Mouse (Mus musculus) telencephalon, adult 2 months (tissue): ENCODE results near the gene Fa2h.

ENCODE experiments used
- DNase-seq: peaks from one replicate; pipeline ENCODE4 v3.0.0-alpha.2; 2011; ENCODE audit warnings: low read depth, low spot score

Fa2h gene

DNA sequence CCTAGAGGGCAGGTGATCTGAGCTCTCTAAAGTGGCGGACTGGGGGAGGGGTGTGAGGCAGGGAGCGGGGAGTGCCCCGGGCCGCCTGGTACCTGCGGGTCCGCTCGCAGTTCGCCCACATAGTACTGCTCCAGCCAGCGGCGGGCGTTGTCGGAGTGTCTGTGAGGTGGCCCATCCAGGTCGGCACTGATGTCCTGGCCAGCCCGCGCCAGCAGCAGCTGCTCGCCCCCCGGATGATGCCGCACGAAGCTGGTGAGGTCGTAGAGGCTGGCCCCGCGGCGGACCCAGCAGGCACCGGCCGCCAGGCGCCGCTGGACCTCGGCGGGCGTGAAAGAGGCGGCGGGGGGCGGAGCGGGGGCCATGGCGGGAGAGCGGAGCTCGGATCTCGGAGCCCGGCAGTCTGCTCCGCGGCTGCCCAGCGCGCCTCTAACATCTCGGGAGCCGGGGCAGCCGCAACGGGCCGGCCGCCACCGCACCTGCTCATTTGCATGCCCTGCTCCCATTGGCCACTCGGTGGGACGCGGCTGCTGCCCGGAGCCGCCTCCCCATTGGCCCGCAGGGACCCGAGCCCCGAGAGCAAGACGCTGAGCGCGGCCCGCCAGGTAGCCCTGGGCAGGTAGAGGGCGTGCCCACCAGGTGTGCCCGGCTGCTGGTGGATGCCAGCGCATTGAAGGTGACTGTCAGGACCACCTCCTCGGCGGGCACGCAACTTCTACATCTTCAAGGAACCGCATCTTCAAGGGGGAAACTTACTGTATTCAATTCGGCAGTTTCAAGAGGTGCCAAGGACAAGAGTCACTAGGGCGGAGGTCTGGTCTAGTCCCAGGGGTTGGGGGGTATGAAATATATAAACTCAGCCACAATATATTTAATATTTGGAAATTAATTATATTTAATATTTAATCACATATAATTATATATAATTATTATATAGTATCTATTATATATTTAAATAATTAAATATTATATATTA, at the start of gene Fa2h:
Gene Fa2h (minus strand): TSS at position 434 of the 973 bp plus-strand sequence.
- DNase-seq, result peak; percentile 32

- DNase-seq, result peak; percentile 62
Measured at GRCm38 (mm10) chr8:111439189-111439588, 45.6 kb upstream of the Fa2h start.

DNA sequence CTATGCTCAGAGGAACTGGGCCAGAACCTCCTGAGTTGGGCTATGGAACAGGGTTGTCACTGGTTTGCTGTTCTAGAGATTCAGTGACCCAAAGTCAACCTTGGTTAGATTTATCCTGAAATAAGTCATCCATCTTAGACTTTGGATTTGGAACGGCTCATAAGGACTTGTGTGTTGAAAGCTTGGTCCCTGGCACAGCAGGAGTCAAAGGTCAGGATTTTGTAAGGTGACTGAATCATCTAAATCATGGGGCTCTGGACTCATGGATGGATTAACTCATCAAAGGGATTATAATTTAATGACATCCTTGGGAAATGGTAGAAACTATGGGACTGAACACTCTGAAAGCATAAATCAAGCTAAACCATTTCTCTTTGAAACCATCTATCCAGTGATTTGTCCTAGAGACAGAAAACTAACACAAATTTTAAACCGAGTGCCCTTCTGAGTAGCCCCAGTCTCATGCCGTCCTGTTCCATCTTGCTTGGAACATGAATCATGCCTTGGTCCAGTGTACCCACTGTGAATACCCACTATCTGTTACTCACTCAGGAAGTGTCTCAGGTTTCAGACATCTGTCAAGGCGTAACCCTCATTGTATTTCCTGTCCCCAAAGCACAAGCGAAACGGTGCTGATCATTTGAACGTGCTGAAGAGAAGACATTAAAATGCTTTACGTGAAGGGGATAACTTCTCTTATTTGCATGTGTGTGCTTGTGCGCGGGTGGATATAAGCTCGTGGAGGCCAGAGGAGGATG, 41.6 kb upstream of the Fa2h start:
- DNase-seq, result no peak

GRCm38 (mm10) chr8:111424646-111425045, 31.0 kb upstream of the Fa2h start:
- no peak for DNase-seq

GRCm38 (mm10) chr8:111424181-111424580, 30.6 kb upstream of the Fa2h start:
- DNase-seq, result no peak

DNA sequence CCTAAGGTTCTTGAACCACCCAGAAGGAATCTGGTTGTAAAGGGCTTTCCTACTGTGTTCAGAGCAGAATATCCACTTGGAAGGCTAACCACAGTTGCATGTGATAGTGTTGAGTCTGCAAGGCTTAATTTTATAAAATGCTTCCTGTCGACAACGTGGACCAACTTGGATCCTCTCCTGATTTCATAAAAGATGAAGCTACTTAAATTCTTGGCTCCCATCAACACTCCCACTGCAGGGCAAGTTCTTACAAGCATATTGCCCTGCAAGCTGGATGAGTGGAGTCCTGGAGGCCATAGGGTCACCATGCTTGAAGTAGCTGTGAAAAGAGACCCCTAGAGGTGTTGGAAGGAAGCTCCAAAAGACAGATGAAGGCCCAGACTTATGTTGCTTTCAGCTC, 29.0 kb upstream of the Fa2h start:
- no peak for DNase-seq

GRCm38 (mm10) chr8:111419171-111419570, 25.5 kb upstream of the Fa2h start:
- no peak for DNase-seq

DNA sequence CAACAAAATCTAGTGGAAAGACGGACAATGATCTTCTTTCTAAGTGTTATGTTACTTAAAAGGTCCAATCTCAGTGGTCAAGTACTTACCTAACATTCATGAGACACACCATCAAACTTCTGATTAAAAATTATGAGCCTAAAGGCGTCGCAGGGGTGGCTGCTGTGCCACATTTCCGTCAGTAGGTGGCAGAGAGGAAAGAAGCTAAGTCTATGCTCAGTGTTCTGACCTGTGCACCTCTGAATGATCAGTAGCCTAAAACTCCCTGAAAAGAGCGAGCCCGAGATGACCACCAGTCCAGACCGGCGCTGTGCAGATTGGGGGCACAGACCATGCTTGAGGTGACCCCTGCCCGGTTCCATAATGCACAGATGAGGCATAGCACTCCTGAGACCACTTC, 25.0 kb upstream of the Fa2h start:
- no peak for DNase-seq

DNA sequence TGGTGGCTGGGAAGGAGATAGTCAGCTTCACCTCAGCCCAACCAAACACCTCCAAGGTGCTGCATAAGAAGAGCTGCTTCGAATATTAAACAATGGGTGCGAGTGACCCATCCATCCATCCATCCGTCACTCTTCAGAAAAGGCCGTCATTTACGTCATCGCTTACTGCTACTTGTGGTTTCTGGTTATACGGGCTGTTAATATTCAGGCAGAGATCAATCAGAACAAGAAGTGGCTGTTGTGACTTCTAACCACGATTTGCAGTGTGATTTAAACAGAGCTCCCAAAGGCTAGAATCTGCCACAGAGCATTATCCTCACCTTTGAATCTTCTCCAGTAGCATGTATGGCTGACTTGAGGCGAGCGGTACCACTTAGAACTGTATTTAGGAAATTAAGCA, 23.6 kb upstream of the Fa2h start:
- DNase-seq, result no peak

GRCm38 (mm10) chr8:111403391-111403790, 9.8 kb upstream of the Fa2h start:
- no peak for DNase-seq

GRCm38 (mm10) chr8:111391268-111391667, 2.4 kb downstream of the Fa2h start:
- no peak for DNase-seq

DNA sequence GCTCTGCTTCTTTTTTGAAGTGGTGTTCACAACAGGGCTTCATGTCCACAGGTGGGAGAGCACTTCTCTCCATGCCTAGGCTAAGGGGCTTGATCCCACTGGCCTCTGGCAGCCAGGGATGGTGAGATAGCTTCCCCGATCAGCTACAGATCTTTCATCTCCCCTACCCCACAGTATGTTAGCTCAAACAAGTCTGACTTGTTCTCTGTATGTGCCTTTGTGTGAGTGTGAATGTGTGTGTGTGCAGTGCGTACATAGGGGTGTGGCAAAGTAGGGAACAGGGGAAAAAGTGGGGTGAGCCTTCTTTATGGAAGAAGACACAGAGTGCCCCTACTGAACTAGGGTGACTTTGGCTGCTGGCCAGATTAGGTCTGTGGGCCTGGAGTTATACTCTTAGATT, 2.8 kb downstream of the Fa2h start:
- no peak for DNase-seq

GRCm38 (mm10) chr8:111389581-111389980, 4.0 kb downstream of the Fa2h start:
- DNase-seq, result no peak

- no peak for DNase-seq
Measured at GRCm38 (mm10) chr8:111385915-111386314, 7.7 kb downstream of the Fa2h start.

DNA sequence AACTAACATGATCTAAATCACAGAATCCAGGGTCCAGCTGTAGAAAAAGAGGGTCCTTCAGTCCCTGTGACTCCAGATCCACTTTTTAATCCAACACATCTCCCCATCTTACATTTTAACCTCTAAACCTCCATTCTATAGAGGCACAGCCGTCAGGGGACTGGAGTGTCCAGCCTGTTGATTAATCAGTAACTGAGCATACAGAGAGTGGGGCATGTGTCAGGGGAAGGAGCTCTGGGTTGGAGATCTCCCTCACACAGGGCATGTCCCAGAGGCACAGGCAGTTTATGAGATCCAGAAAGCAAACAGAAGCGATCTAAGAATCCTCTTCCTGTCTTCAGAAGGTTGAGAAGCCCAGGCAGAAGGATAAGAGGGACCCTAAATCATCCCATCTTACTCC, 9.0 kb downstream of the Fa2h start:
- no peak for DNase-seq

DNA sequence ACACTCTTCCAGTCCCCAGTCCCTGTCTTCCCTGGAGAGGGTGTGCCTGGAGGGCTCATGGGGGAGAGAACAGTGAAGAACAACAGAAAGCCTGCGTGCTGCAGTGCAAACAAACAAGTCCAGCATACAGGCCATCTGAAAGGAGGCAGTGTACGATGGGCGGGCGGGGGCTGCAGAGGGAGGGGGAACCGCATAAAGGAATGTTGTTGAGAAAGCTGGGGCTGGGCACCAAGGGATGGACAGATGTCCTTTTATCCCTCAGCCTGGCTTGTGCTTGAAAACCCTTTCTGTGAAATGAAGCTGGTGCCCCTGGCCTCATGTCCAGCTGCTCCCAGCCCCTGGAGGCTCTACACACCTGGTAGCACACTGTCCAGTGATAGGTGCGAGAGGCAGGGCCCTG, 18.4 kb downstream of the Fa2h start:
- peak; percentile 68 for DNase-seq

DNA sequence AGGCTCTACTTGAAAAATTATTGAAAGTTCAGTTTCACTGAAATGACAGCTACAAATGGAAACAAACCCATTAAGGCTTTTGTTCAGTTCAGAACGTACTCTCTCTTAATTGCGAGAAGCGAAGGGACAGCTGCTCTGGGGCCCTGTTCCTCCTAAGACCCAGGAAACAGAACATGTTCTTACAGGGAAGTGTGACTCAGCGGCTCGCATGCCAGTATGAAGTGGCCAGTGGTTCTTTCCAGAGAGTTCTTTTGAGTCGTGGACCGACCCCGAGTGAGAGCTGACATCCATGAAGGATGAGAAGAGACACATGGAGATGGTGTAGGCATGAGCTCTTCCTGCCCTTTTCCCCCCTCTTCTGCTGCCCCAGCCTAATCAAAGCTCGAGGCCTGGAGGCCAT, 23.9 kb downstream of the Fa2h start:
- DNase-seq, result no peak

GRCm38 (mm10) chr8:111367350-111367749, 26.3 kb downstream of the Fa2h start:
- no peak for DNase-seq

DNA sequence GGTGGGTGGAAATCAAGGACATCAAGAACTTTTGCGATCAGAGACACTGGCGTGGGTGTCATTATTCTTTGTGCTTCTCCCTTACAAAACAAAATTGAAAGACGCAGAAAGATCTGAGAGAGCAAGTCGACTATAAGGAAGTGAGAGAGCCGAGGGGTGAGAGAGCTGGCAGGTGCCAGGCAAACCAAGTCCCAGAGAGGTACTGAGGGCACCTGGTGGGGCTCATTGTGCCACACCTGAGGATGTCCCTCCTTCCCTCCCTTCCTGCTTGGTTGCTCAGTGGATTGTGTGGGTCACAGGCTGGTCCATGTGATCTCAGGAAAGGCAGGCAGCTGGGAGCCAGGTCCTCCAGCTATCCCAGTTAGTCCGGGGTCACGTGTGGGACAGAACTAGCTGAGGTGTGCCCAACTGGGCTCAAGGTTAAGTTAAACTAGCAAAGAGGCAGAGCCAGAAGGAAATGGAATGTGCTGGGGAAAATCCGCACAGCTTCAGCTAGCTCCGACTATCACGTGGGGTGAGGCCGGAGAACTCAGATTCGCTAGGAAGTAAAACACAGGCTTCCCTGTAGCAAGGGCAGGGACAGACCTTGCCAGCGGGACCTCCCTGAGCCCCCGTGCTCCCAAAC, 26.9 kb downstream of the Fa2h start:
- DNase-seq, result no peak

GRCm38 (mm10) chr8:111363489-111363888, 30.1 kb downstream of the Fa2h start:
- no peak for DNase-seq

GRCm38 (mm10) chr8:111360579-111361209, 32.9 kb downstream of the Fa2h start:
- DNase-seq, result no peak

GRCm38 (mm10) chr8:111359936-111360335, 33.7 kb downstream of the Fa2h start:
- DNase-seq, result no peak
